Mouse (Mus musculus): ENCODE data around the gene Gm20388.

DNA sequence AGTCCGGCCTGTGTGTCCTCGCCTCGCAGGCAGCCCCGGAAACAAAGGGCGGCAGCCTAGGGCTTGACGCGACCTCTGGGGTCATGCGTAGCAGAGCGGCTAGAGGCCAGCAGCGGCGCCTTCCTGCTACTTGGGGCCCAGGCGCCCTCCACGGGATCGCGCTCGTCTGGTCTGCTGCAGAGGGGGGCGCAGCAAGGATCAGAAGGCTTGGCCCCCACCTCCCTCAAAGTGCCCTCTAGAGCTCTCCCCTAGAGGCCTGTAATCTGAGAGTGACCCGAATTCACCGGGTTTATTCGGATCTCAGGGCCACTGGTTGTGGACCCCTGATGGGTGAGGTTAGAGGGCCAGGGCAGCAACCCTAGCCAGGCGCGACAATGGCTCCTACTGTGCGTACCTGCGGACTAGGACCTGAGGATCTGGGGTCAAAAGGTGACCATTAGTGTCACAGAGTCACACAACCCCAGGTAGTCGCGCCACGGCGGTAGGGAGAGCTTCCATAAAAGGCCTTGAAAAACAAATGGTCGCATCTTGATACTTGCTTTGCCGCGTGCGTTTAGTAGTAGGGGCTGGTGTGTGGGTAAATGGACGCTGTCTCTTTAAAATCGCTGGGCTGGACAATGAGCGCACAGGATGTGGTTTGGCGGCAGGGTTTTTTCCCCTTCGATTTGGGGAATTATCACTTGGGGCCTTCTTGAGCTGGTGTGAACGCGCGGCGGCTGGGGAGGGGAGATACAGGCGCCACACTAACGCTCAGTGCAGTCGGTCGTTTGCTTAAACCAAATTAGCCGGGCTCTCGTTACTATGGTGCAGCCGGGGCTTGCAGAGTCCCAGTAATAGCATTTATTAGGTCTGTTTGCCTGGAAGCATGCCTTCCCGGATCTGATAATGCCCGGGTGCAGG, 576.1 kb downstream of the Gm20388 start:
- peak; percentile 66 for TF ChIP-seq GATA1 (IDR thresholded peaks at IDR 0.05; ENCODE audit: low read length)
- TF ChIP-seq TAL1 (IDR thresholded peaks at IDR 0.05; ENCODE audit: low read length) = peak; percentile 82

Measured in erythroblast, embryonic 14.5 days (primary cell).